Mouse (Mus musculus) layer of hippocampus, postnatal 25 days (tissue): Measurements from ENCODE around the gene Golm1. TPM values are rescaled to one million over a fixed set of nuclear protein-coding genes. Genes with fewer than 3 reads are reported as not detected.

Source experiments
- DNase-seq, 2 experiments: peaks; one replicate each; pipeline ENCODE4 v3.0.0; 2022; ENCODE audit warnings: mixed read lengths in 2 of 2, low spot score in 1 of 2; ENCODE audit errors: extremely low spot score in 1 of 2
- total RNA-seq, 2 experiments: library from RNA; stranded (reverse); gene quantifications; 2 replicates each; pipeline ENCODE4 v1.2.3; 2021

Gene Golm1
- total RNA-seq, 2 experiments from 2014 or later = 54.3 to 62.7 TPM

DNA sequence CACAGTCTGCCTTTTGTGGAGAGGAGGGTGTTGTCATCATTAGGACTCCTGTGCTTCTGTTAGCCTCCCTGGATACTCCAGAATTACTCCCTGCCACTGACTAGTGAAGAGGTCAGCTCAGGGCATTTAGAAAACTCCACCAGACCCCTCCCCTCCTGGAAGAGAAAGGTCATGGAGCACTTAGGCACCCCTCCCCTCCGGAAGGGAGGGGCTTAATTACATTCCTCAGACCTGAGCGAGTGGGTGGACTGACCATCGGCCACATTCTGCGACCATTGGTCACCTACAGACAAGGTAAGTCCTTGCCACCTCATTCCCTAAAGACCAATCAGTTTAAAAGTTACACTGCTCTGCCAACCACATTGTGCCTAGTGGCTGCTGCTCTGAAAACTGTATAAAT is 3.7 kb upstream of the Golm1 start:
- DNase-seq = no peak

DNA sequence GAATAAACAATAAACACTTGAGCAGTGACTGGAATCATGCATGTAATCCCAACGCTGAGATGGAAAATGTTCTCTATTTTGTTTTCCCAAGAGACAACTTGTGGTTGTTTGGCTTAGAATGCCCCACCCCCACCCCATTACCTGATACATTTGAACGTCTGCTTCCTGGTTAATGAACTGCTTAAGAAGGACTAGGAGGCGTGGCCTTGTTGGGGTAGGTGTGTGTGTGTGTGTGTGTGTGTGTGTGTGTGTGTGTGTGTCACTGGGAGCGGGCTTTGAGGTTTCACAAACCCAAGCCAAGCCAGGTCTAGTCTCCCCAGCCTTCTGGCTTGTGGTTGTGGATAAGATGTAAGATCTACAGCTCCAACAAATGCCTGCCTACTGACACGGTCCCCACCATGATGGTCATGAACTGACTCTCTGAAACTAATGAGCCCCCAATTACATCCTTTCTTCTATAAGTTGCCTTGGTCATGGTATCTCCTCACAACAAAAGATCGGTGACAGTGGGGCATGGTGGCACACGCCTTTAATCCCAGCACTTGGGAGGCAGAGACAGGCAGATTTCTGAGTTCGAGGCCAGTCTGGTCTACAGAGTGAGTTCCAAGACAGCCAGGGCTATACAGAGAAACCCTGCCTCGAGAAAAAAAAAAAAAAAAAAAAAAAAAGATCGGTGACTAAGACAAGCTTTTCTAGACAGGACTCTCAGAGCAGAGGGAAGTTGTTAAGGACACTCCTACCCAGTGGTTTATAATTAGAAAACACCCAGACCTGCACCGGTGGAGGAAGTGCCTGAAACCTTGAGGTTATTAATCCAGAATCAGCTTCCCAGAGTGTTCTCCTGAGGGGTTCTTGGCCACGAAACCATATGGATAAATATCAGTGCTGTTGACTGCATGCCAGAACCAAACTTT is 962 bp upstream of the Golm1 start:
- DNase-seq = no peak

DNA sequence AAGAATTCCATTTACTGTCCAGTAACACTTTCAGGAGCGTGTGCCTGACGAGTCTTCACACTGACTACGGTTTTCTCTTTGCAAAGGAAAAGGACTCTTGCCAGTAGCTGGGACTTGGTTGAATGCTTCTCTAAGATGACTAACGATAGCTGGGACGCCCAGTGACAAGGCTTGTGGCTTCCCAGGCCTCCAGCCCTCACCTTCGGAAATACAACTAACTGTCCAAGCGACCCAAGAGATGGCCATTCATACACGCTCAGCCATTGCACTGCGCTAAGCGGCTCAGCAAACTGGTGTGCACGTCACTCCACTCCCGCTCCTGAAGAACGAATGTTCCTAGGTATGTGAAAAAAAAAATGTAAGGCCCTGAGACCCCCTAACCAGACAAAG is 855 bp downstream of the Golm1 start:
- no peak for DNase-seq

DNA sequence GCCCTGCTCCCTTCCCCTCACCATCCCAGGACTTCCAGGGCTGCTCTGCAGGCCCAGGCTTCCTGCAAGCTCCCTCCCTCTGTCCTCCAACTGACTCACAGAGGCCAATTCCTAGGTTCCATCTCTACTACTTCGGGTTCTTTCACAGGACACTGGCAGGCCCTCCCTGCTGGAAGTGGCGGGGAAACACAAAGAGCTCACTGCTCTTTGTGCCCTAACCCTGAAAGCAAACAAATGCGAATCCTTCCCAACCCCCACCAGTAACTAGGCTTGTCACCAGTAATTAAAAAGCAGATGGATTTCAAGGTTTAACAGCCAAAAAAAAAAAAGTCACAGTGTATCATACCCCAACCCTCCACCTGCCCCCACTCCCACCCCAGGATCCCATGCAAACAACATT is 1.4 kb downstream of the Golm1 start:
- DNase-seq = no peak

DNA sequence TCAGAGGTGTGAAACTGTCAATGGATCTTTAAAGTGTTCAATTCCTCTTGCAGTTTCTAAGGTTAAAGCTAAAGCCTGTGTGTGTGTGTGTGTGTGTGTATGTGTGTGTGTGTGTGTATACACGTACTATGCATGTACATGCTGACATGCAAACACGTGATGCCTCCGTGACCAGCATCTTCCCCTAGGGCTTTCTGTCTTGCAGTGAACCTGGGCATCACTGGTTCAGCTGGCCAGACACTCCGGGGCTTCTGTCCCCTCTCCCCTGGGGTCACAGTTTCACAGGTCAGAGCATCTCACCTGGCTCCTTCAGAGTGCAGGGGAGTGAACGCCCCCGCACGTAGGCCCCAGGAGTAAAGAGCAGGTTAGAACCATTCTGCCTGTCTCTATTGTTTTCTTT is 2.0 kb downstream of the Golm1 start:
- DNase-seq = no peak

DNA sequence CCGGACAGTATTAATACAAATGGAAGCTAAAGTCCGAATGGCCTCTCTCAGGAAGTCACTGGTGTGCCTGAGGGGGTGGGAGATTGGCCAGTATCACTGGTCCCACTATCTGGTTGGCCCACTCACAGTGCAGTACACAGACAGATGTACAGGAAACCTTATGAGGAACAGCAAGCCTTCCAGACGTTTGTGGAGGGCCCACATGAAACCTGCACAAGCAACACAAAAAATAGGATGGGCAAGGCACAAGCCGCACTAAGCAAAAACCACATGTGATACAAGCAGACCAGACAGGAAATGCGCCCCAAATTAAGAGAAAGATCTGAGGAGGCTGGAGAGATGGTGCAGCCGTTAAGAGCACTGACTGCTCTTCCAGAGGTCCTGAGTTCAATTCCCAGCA is 3.4 kb downstream of the Golm1 start:
- no peak for DNase-seq

DNA sequence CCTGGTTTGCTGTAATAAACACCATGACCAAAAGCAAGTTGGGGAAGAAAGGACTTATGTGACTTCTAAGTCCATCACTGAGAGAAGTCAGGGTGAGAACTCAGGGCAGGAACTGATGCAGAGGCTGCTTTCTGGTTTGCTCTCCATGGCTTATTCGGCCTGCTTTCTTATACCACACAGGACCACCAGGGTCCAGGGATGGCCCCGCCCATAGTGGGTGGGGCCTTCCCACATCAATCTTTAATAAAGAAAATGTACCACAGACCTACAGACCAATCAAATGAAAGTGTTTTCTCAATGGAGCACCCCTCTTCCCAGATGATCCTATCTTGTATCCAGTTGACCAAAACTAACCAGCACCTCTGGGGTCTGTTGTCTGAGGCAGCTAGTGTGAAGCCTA is 4.1 kb downstream of the Golm1 start:
- no peak for DNase-seq

DNA sequence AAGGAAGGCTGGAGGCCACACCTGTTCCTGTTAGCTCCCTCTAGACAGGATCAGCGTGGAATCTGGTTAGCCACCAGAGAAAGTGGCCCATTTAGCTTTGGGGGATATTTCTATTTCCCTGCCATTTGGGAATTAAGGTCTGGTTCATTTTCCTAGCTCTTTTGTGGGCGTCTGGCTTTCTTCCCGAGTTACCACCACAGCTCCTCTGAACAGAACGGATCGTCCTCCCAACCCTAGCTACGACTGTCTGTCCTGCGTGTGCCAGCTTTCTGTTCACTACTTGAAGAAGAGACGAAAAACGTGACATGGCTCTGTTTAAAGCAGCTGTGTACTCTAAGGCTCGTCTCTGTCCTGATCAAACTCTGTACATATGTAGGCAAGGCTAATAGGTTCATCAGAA is 5.7 kb downstream of the Golm1 start:
- no peak for DNase-seq

DNA sequence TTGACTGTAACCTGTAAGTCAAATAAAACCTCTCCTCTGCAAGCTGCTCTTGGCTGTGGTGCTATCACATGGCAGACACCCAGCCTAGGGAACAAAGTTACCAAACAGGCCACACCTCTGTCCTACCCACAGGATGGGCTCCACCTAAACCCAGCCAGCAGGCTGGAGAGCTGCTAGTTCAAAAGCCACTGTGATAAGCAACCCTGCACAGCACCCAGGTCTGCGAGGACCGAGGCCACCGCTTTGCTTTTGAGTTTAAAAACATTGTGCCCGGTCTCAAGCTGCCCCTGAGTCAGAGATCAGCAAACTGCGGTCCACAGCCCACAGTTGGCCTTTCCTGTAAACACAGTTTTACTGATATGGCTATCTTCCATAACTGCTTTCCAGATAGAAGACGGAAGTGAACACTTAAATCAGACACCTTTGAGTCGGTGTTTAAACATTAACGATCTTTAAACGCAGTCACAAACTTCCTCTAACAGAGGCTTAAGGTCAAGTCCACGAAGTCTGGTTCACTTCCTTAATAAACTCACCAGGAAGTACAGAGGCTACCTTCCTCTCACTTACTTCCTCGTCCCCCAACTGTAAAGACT is 7.0 kb downstream of the Golm1 start:
- DNase-seq = no peak

DNA sequence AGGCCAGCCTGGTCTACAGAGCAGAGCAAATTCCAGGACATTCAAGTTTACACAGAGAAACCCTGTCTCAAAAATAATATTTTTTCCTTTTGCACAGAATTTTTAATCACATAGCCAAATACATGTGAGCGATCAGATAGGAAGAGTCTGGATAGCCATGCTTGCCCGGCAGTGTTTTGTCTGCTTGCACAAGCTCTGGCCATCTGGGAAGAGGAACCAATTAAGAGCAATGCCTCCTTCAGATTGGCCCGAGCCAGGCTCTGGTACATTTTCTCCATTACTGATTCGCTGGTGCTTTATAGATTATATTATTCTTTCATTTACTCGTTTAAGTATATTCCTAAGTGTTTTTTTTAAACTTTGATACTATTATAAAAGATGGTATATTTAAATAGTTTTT is 7.8 kb downstream of the Golm1 start:
- DNase-seq = no peak

DNA sequence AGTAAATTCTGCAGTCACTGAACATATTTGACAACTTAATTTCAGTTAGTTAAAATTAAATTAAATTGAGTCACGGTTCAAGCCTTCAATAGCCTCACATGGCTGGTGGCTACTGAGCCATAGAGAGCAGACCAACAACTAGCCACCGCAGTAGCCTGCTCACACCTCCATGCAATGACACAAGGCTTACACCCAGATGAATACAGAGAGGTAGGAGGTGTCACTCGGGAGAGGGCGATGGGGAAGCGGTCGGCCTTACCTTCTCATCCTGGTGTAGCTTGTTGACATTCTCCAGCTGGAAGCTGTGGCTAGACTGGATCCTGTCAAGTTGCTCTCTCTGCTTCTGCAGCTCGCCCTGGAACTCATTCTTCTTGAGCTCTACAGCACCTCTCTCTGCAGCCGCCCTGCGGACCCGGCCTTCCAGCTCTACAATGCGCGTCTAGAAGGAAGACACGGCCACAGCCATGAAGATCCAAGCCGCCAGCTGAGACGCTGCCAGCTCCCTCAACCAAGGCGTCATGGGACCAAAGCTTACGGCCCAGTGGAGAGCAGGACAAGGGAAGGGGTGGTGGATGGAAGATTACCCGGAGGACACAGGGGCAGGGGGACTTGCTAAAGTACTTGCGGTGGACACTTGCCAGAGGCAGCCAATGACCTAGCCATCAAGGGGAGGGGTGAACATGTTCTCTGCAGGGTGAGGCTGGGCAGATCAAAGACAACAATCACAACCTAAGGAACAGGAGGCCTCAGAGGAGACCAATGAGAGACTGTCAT is 11.5 kb downstream of the Golm1 start:
- no peak for DNase-seq

DNA sequence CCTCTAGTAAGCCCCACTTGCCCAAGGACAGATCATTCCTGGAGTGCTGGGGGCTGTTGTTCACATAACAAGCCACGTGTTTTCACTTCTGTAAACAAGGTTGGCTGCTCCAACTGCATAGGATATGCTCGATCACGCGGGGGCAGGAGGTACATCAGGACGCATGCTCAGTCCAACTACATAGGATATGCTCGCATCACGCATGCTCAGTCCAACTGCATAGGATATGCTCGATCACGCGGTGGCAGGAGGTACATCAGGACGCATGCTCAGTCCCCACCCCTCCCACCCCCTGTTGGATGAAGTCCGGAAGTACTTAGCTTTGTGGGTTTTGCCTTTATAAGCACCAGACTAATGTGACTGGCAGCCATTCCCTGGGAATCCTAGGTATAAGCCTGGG is 13.6 kb downstream of the Golm1 start:
- no peak for DNase-seq

DNA sequence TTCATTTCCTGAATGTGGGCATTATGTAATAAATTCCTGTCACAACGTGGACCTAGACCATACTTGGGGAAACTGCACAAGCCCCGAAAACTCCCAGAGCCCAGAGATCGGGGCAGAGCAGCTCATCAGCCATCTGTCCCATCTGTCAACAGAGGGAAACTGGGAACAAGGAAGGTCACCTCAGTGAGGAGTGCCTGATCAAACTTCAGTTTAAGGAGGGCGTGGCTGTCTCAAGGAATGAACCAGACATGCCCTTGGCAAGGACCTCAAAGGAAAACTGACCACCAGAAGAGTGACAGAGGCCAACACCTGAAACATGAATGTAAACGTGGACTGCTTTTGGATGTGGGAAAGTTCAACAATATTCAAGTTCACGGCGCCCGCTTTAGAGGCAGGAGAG is 14.2 kb downstream of the Golm1 start:
- DNase-seq = no peak

DNA sequence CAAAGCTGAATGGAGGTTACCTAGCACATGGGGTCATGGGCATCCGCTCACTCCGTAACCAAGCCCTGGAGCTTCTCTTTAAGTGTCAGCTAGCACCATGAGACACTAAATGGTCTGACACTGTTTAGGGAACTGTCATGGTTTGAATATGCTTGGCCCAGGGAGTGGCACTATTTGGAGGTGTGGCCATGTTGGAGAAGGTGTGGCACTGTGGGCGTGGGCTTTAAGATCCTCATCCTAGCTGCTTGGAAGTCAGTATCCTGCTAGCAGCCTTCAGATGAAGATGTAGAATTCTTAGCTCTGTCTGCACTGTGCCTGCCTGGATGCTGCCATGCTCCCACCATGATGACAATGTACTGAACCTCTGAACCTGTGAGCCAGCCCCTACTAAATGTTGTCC is 15.2 kb downstream of the Golm1 start:
- no peak for DNase-seq

DNA sequence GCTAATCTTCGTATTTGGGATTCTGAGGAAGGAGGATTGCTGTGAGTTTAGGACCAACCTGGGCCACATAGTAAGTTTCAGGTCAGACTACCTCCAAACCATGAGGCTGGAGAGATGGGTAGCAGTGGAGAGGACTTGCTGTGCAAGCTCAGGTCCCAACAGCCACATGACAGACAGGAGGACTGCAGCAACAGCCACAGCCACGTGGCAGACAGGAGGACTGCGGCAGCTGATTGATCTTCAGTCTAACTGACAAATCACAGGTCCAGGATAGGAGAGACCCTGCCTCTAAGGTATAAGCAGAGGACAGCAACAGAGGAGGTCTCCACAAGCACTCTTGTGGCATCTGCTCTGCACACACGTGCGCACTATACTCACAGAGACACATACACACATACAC is 17.8 kb downstream of the Golm1 start:
- no peak for DNase-seq

DNA sequence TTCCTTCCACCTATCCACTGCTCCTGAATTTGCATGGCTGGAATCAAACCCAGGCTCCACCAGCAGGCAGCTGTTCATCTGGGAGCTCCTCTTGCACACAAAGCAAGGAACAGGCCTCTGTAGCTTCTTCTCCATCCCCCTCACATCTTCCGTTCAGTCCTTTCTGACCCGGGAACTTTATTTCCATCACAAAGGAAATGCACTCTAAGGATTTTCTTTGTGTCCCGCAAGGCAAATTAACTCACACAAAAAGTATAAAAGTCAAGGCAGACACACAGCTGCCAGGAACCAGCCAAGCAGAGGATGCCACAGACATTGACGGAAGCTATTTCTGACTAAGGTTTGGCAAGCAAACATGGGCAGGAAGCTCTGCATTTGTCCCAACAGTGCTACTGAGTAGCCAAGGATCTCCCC is 18.6 kb downstream of the Golm1 start:
- DNase-seq = no peak

DNA sequence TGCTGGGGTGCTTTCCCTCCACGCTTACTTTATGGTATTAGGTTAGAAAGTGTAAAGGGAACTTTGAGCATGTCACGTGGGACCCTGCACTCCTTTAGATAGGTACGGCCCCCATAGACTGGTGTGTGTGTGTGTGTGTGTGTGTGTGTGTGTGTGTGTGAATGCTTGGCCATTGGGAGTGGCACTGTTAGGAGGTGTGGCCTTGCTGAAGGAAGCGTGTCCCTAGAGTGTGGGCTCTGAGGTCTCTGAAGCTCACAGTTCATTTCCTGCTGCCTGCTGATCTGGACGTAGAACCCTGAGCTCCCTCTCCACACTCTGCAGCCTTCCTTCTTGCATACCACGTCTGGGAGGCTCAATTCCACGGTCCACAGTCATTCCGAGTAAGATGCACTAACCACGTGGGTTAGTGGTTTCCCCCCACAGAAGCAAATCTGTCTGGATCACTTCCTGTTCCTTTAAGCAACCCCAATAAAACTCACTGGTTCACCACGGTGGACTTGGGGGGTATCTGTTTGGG is 19.2 kb downstream of the Golm1 start:
- no peak for DNase-seq

DNA sequence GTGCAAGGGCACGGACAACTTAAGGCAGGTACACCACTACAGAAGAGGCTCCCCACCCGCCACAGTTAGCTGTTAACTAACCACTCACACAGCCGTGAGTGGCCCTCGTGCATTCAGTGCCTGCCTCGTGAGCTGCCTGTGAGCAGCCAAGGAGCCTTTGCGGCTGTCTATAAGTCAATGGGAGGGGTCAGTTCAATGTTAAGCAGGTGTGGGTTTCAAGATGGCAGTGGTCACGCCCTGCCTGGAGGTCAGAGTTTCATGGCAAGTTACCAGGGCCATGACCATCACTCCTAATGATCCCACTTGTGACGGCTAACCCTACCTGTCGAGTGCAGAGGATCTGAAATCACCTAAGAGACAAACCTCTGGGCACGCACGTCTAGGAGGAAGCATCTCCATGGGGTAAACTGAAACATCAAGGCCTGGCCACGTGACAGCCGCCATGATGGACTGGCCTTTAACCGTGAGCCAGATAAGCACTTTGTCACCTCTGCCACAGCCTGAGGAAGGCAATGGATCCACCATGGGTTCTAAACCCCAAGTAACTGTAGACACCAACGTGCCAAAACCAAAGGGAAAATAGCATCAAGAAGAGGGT is 19.8 kb downstream of the Golm1 start:
- DNase-seq = no peak

DNA sequence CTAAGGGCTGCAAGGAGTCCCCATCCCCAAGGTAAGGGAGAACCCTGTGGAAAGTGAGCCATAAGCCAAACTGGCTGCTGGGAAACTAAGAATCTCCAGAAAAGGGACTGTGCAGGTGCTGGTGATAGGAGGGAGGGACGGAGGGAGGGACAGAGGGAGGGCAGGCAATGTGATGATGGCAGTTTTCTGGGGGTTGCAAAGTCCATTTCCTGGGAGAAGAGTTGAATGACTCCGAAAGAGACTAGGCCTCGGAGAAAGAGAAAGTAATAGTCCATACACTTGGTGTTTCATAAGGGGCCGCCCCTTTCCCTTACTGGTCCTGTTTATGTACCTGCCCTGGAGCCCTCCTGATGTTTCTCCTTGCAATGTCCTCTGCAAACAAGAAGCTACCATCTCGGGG is 21.1 kb downstream of the Golm1 start:
- no peak for DNase-seq

DNA sequence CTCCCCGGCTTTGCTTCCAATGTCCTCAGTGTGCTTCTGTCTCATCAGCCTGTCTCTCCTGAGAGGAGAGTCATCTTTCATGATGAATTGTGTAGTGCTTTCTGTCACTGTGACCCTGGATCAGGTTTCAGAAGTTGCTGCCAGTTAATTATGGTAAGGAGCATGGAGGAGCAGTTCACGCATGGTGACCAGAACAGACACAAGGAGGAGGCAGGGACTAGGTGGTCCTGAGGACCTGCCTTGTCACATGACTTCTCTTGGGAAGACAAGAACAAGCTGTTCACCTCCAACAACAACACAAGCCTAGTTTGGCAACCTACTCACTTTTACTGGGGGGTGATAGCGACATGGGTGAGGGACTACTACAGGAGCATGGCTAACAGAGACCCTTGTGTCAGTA is 22.5 kb downstream of the Golm1 start:
- DNase-seq = no peak

DNA sequence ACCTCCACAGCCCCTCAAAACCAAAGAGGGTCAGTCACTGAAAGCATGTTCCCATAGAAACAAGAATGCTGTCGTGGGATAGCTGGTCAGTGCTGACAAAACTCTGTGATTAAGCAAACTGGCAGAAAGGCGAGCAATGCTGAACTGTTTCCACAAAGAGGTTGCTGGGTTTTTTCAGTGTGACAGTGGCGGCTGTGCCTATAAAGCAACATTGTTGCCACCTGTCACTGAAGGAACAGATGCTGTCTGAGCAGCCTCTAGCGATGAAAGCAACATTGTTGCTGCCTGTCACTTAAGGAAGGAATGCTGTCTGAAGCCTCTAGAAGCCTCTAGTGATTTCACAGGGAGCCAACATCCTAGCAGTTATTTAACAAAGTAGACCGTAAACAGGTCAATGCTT is 23.0 kb downstream of the Golm1 start:
- DNase-seq = no peak
